Mouse (Mus musculus): ENCODE data around the gene Lgals4. TPM values are rescaled to one million over a fixed set of nuclear protein-coding genes. Genes with fewer than 3 reads are reported as not detected.
A peak's percentile ranks its signal among the peaks of the same experiment; 100 is the strongest.

Gene Lgals4
- polyA plus RNA-seq, 1 experiment from 2014 or later = 1.9 TPM

GRCm38 (mm10) chr7:28816920-28817319 is 16.7 kb upstream of the Lgals4 start:
- 94% methylated on average over 10 of the region's 10 CpGs for WGBS
- H3K4me1 ChIP-seq (ENCODE audit: control insufficient read depth, insufficient read depth, low read length) = peaks cover 14% of the 10 kb centered on the region
- ATAC-seq (ENCODE audit: insufficient number of reproducible peaks, low FRiP score, low TSS enrichment, low read depth) = no peak

DNA sequence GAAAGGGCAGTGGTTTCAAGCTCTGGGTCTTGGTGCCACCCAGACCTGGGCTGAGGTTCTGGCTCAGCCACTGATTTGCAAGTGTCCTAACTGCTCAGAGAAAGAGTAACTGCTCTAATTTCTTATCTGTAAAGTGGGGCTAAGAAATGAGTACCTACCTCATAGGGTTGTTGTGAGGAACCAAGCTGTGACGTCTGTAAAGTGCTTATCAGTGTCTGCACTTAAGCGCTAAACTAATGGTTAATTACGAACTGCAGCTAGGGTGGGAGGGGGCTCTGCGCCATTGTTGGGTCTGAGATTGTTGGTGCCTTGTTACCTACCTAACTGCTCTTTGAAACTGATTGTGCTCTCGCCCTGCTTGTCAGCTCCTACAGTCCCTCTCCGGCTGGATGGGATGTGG is 16.1 kb upstream of the Lgals4 start:
- Histone ChIP-seq H3K9me3 (ENCODE audit: control insufficient read depth, low read length) (no peaks in the 10 kb centered on the region), H3K9ac (ENCODE audit: low read length) (no peak overlapping the region), H3K27me3 (ENCODE audit: control insufficient read depth, insufficient read depth, low read length) (no peaks in the 10 kb centered on the region), H3K27ac (replicated peaks; ENCODE audit: low read depth, low read length) (no peak overlapping the region), H3K4me1 (ENCODE audit: control insufficient read depth, insufficient read depth, low read length) (peaks cover 10% of the 10 kb centered on the region; the same call in 1 of the 2 replicates), H3K36me3 (ENCODE audit: control insufficient read depth, insufficient read depth, low read length) (peaks cover 82% of the 10 kb centered on the region), H3K4me3 (ENCODE audit: low read depth, low read length) (no peak overlapping the region), H3K4me2 (ENCODE audit: low read depth, severe bottlenecking) (no peak overlapping the region)
- no peak for ATAC-seq (ENCODE audit: insufficient number of reproducible peaks, low FRiP score, low TSS enrichment, low read depth)
- no peak for DNase-seq (ENCODE audit: low spot score)
- 79% methylated on average over 6 of the region's 6 CpGs for WGBS

More at GRCm38 (mm10) chr7:28816920-28817319, 16.7 kb upstream of the Lgals4 start:
- H3K27me3 ChIP-seq (ENCODE audit: control insufficient read depth, insufficient read depth, low read length) = no peaks in the 10 kb centered on the region
- H3K27ac ChIP-seq (replicated peaks; ENCODE audit: low read depth, low read length) = no peak overlapping the region
- no peak overlapping the region for H3K4me2 ChIP-seq (ENCODE audit: low read depth, severe bottlenecking)
- H3K9me3 ChIP-seq (ENCODE audit: control insufficient read depth, low read length) = no peaks in the 10 kb centered on the region
- no peak overlapping the region for H3K9ac ChIP-seq (ENCODE audit: low read length)
- peaks cover 80% of the 10 kb centered on the region for H3K36me3 ChIP-seq (ENCODE audit: control insufficient read depth, insufficient read depth, low read length)
- DNase-seq (ENCODE audit: low spot score) = no peak
- H3K4me3 ChIP-seq (ENCODE audit: low read depth, low read length) = no peak overlapping the region

DNA sequence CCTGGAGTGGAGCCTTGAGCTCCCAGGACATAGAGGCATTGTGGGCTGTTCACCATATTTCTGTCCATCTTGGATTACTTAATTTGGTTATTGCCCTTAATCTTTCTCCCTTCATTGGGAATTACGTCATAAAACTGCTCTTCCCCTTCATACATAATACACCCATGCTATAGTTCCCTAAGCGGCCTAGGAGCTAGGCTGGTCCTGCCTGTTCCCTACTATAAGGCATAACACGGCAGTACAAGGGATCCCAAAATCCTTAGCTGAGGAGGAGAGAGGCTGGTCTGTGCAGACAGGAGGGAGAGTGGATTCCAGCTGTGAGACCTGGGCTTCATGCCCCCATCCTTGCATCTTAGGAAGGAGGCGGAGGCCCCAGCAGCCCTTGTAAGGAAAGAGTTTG is 15.7 kb upstream of the Lgals4 start:
- Histone ChIP-seq H3K27me3 (ENCODE audit: control insufficient read depth, insufficient read depth, low read length) (no peaks in the 10 kb centered on the region), H3K27ac (replicated peaks; ENCODE audit: low read depth, low read length) (no peak overlapping the region), H3K36me3 (ENCODE audit: control insufficient read depth, insufficient read depth, low read length) (peaks cover 80% of the 10 kb centered on the region), H3K4me3 (ENCODE audit: low read depth, low read length) (no peak overlapping the region), H3K9me3 (ENCODE audit: control insufficient read depth, low read length) (no peaks in the 10 kb centered on the region), H3K4me1 (ENCODE audit: control insufficient read depth, insufficient read depth, low read length) (peaks cover 7% of the 10 kb centered on the region; the same call in 1 of the 2 replicates), H3K4me2 (ENCODE audit: low read depth, severe bottlenecking) (no peak overlapping the region), H3K9ac (ENCODE audit: low read length) (peak overlapping the region; percentile 17; the same call in 1 of the 2 replicates)
- DNase-seq (ENCODE audit: low spot score) = no peak
- ATAC-seq (ENCODE audit: insufficient number of reproducible peaks, low FRiP score, low TSS enrichment, low read depth) = no peak
- 86% methylated on average over 4 of the region's 4 CpGs for WGBS

DNA sequence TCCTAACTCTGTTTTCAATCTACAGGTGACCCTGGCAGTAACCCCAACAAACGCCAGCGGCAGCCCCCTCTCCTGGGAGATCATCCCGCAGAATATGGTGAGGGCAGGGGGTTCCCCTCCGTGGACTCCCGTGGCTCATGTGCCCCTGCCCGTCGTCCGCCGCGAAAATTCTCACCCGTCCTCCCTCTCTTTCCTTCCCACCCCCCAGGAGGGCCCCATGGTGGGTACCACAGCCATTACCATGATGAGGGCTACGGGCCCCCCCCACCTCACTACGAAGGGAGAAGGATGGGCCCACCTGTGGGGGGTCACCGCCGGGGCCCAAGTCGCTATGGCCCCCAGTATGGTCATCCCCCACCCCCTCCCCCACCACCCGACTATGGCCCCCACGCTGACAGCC is 15.2 kb upstream of the Lgals4 start:
- no peak overlapping the region for H3K27ac ChIP-seq (replicated peaks; ENCODE audit: low read depth, low read length)
- peaks cover 3% of the 10 kb centered on the region; the same call in 1 of the 2 replicates for H3K4me1 ChIP-seq (ENCODE audit: control insufficient read depth, insufficient read depth, low read length)
- no peak for ATAC-seq (ENCODE audit: insufficient number of reproducible peaks, low FRiP score, low TSS enrichment, low read depth)
- no peaks in the 10 kb centered on the region for H3K9me3 ChIP-seq (ENCODE audit: control insufficient read depth, low read length)
- 85% methylated on average over 18 of the region's 18 CpGs for WGBS
- no peak for DNase-seq (ENCODE audit: low spot score)
- no peak overlapping the region for H3K4me3 ChIP-seq (ENCODE audit: low read depth, low read length)
- no peak overlapping the region for H3K4me2 ChIP-seq (ENCODE audit: low read depth, severe bottlenecking)
- H3K9ac ChIP-seq (ENCODE audit: low read length) = peak overlapping the region; percentile 17; the same call in 1 of the 2 replicates
- no peaks in the 10 kb centered on the region for H3K27me3 ChIP-seq (ENCODE audit: control insufficient read depth, insufficient read depth, low read length)
- H3K36me3 ChIP-seq (ENCODE audit: control insufficient read depth, insufficient read depth, low read length) = peaks cover 75% of the 10 kb centered on the region

DNA sequence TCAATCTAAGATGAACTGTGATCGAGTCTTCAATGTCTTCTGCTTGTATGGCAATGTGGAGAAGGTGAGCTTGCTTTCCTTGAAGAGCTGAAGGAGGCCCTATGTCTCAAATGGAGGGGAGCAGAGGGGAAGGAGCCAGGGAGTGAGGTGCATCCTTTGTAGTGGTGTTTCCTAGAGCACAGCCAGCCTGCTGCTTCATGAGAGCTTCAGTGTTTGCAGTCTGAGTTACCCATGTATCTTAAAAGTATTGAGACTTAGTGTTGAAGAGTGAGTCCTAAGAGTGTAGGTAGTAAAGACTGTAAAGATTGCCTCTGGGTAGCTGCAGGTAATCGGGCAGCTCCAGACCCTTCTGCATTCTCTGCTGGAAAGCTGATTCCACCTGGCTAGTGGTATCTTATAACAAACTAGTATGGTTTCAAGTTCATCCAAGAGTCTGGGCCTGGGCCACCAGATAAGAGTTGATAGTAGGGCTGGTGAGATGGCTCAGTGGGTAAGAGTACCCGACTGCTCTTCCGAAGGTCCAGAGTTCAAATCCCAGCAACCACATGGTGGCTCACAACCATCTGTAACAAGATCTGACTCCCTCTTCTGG is 14.7 kb upstream of the Lgals4 start:
- H3K27me3 ChIP-seq (ENCODE audit: control insufficient read depth, insufficient read depth, low read length) = no peaks in the 10 kb centered on the region
- no peak overlapping the region for H3K4me3 ChIP-seq (ENCODE audit: low read depth, low read length)
- H3K4me2 ChIP-seq (ENCODE audit: low read depth, severe bottlenecking) = no peak overlapping the region
- peaks cover 3% of the 10 kb centered on the region; the same call in 1 of the 2 replicates for H3K4me1 ChIP-seq (ENCODE audit: control insufficient read depth, insufficient read depth, low read length)
- H3K36me3 ChIP-seq (ENCODE audit: control insufficient read depth, insufficient read depth, low read length) = peaks cover 70% of the 10 kb centered on the region
- no peak overlapping the region for H3K27ac ChIP-seq (replicated peaks; ENCODE audit: low read depth, low read length)
- DNase-seq (ENCODE audit: low spot score) = no peak
- H3K9me3 ChIP-seq (ENCODE audit: control insufficient read depth, low read length) = no peaks in the 10 kb centered on the region
- ATAC-seq (ENCODE audit: insufficient number of reproducible peaks, low FRiP score, low TSS enrichment, low read depth) = no peak
- no peak overlapping the region for H3K9ac ChIP-seq (ENCODE audit: low read length)
- WGBS = 95% methylated on average over 4 of the region's 4 CpGs

DNA sequence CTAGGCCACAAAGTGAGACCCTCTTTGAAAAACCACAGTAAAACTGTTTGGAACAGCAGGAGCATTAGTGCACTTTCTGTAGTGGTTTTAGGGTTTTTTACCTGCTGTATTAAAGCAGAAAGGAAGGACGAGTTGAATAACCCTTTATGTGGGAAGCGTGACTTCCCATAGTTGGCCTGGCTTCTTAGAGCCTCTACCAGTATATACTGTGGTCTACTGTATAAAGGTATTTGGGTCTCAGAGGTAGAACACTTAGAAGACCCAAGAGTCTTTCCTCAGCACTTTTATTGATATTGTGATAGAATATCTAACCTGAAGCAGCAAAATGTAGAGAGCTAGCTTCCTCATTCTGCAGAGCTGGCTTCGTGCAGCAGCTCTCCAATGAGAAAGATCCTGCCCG is 14.1 kb upstream of the Lgals4 start:
- H3K27ac ChIP-seq (replicated peaks; ENCODE audit: low read depth, low read length) = no peak overlapping the region

GRCm38 (mm10) chr7:28820358-28821260 is 13.0 kb upstream of the Lgals4 start:
- Histone ChIP-seq H3K36me3 (ENCODE audit: control insufficient read depth, insufficient read depth, low read length) (peaks cover 58% of the 10 kb centered on the region), H3K27me3 (ENCODE audit: control insufficient read depth, insufficient read depth, low read length) (no peaks in the 10 kb centered on the region), H3K9me3 (ENCODE audit: control insufficient read depth, low read length) (no peaks in the 10 kb centered on the region), H3K4me1 (ENCODE audit: control insufficient read depth, insufficient read depth, low read length) (peaks cover 5% of the 10 kb centered on the region; the same call in 1 of the 2 replicates), H3K4me3 (ENCODE audit: low read depth, low read length) (no peak overlapping the region), H3K27ac (replicated peaks; ENCODE audit: low read depth, low read length) (no peak overlapping the region), H3K9ac (ENCODE audit: low read length) (no peak overlapping the region), H3K4me2 (ENCODE audit: low read depth, severe bottlenecking) (no peak overlapping the region)
- 85% methylated on average over 12 of the region's 12 CpGs for WGBS
- ATAC-seq (ENCODE audit: insufficient number of reproducible peaks, low FRiP score, low TSS enrichment, low read depth) (no peak), DNase-seq (ENCODE audit: low spot score) (no peak)

More for the DNA sequence above, 14.1 kb upstream of the Lgals4 start:
- Histone ChIP-seq H3K27me3 (ENCODE audit: control insufficient read depth, insufficient read depth, low read length) (no peaks in the 10 kb centered on the region), H3K4me1 (ENCODE audit: control insufficient read depth, insufficient read depth, low read length) (peaks cover 3% of the 10 kb centered on the region; the same call in 1 of the 2 replicates), H3K4me2 (ENCODE audit: low read depth, severe bottlenecking) (no peak overlapping the region), H3K9ac (ENCODE audit: low read length) (no peak overlapping the region), H3K4me3 (ENCODE audit: low read depth, low read length) (no peak overlapping the region), H3K9me3 (ENCODE audit: control insufficient read depth, low read length) (no peaks in the 10 kb centered on the region), H3K36me3 (ENCODE audit: control insufficient read depth, insufficient read depth, low read length) (peaks cover 67% of the 10 kb centered on the region)
- DNase-seq (ENCODE audit: low spot score) = no peak
- no peak for ATAC-seq (ENCODE audit: insufficient number of reproducible peaks, low FRiP score, low TSS enrichment, low read depth)
- 89% methylated on average over 4 of the region's 4 CpGs for WGBS

- no peak overlapping the region for H3K27ac ChIP-seq (replicated peaks; ENCODE audit: low read depth, low read length)
- no peak overlapping the region for H3K9ac ChIP-seq (ENCODE audit: low read length)
- no peak for ATAC-seq (ENCODE audit: insufficient number of reproducible peaks, low FRiP score, low TSS enrichment, low read depth)
- H3K9me3 ChIP-seq (ENCODE audit: control insufficient read depth, low read length) = no peaks in the 10 kb centered on the region
- no peaks in the 10 kb centered on the region for H3K27me3 ChIP-seq (ENCODE audit: control insufficient read depth, insufficient read depth, low read length)
- peaks cover 51% of the 10 kb centered on the region for H3K36me3 ChIP-seq (ENCODE audit: control insufficient read depth, insufficient read depth, low read length)
- 86% methylated on average over 10 of the region's 10 CpGs for WGBS
- peaks cover 6% of the 10 kb centered on the region for H3K4me1 ChIP-seq (ENCODE audit: control insufficient read depth, insufficient read depth, low read length)
- H3K4me3 ChIP-seq (ENCODE audit: low read depth, low read length) = no peak overlapping the region
- no peak overlapping the region for H3K4me2 ChIP-seq (ENCODE audit: low read depth, severe bottlenecking)
- DNase-seq (ENCODE audit: low spot score) = no peak
Observed at GRCm38 (mm10) chr7:28821261-28821831, 12.3 kb upstream of the Lgals4 start.
